Mouse (Mus musculus) thymus, postnatal 25 days (tissue): ENCODE results near the gene Entpd2.

ENCODE experiments used
- DNase-seq: peaks from one replicate; pipeline ENCODE4 v3.0.0; 2022

Gene Entpd2

GRCm38 (mm10) chr2:25395721-25396596, at the start of gene Entpd2:
Gene Entpd2 (plus strand): TSS chr2:25395874.
- DNase-seq: no peak

GRCm38 (mm10) chr2:25348162-25348561, 47.5 kb upstream of the Entpd2 start:
- DNase-seq: no peak

GRCm38 (mm10) chr2:25349499-25349898, 46.2 kb upstream of the Entpd2 start:
- no peak for DNase-seq

- DNase-seq: no peak
These were observed 45.0 kb upstream of the Entpd2 start for GRCm38 (mm10) chr2:25350701-25351100.

- DNase-seq: no peak
These were observed 41.5 kb upstream of the Entpd2 start for GRCm38 (mm10) chr2:25354211-25354610.

GRCm38 (mm10) chr2:25355419-25356066, 40.1 kb upstream of the Entpd2 start:
- DNase-seq: no peak

GRCm38 (mm10) chr2:25356208-25357079, 39.2 kb upstream of the Entpd2 start, which contains the start of gene Dpp7:
Gene Dpp7 (minus strand): TSS chr2:25356359.
- DNase-seq: peak; percentile 66

GRCm38 (mm10) chr2:25359848-25360247, 35.8 kb upstream of the Entpd2 start:
- DNase-seq: no peak

GRCm38 (mm10) chr2:25363478-25364178, 32.0 kb upstream of the Entpd2 start:
- DNase-seq: no peak

- DNase-seq: no peak
These were observed 31.4 kb upstream of the Entpd2 start for GRCm38 (mm10) chr2:25364313-25364712.

- no peak for DNase-seq
These were observed 30.9 kb upstream of the Entpd2 start for GRCm38 (mm10) chr2:25364761-25365090.

GRCm38 (mm10) chr2:25365091-25365761, 30.4 kb upstream of the Entpd2 start, which contains the start of gene Uap1l1:
Gene Uap1l1 (minus strand): TSS chr2:25365682.
- DNase-seq: peak; percentile 47

- DNase-seq: no peak
These were observed 25.7 kb upstream of the Entpd2 start for GRCm38 (mm10) chr2:25369996-25370395.

- peak; percentile 82 for DNase-seq
These were observed 23.7 kb upstream of the Entpd2 start, which contains the start of gene Sapcd2 for GRCm38 (mm10) chr2:25371764-25372643. Gene Sapcd2 (plus strand): TSS chr2:25372321.

GRCm38 (mm10) chr2:25372644-25373391, 22.9 kb upstream of the Entpd2 start:
- DNase-seq: no peak

- no peak for DNase-seq
These were observed 22.2 kb upstream of the Entpd2 start for GRCm38 (mm10) chr2:25373431-25373830.

GRCm38 (mm10) chr2:25376589-25376988, 19.1 kb upstream of the Entpd2 start:
- no peak for DNase-seq

- no peak for DNase-seq
These were observed 11.2 kb upstream of the Entpd2 start for GRCm38 (mm10) chr2:25384492-25384891.

GRCm38 (mm10) chr2:25391266-25391665, 4.4 kb upstream of the Entpd2 start:
- no peak for DNase-seq
